Mouse (Mus musculus) lung, embryonic 16.5 days (tissue): ENCODE measurements around the gene Bicdl2. TPM values are rescaled to one million over a fixed set of nuclear protein-coding genes. Genes with fewer than 3 reads are reported as not detected.

Experiments
- ATAC-seq: fragments of 200-750 bp; cut with Nextera tagmentation; 2 replicates; pipeline ENCODE4 v1.8.0; 2017; ENCODE audit warnings: low read depth, mild to moderate bottlenecking, moderate library complexity
- H3K27ac ChIP-seq: fragments of 300-500 bp; sonication (generic); 2 replicates; pipeline ENCODE4 v1.5.1; 2014; ENCODE audit warnings: mild to moderate bottlenecking, control low read depth, low read length
- H3K27me3 ChIP-seq: fragments of 300-500 bp; sonication (generic); 2 replicates; pipeline ENCODE4 v1.6.1; 2014; ENCODE audit warnings: low read depth, low read length, mixed read lengths; ENCODE audit not compliant: control insufficient read depth, insufficient read depth
- H3K36me3 ChIP-seq: fragments of 300-500 bp; sonication (generic); 2 replicates; pipeline ENCODE4 v1.6.1; 2014; ENCODE audit warnings: low read length; ENCODE audit not compliant: control insufficient read depth, insufficient read depth
- H3K4me1 ChIP-seq: fragments of 300-500 bp; sonication (generic); replicated peaks from 2 replicates; pipeline ENCODE4 v1.6.1; 2014; ENCODE audit warnings: low read length, mixed read lengths; ENCODE audit not compliant: control insufficient read depth, insufficient read depth
- H3K4me2 ChIP-seq: fragments of 300-500 bp; sonication (generic); 2 replicates; pipeline ENCODE4 v1.6.1; 2014; ENCODE audit warnings: low read depth, low read length, control low read depth
- H3K4me3 ChIP-seq: fragments of 300-500 bp; sonication (generic); 2 replicates; pipeline ENCODE4 v1.5.1; 2014; ENCODE audit warnings: mild to moderate bottlenecking, low read length, control low read depth
- H3K9ac ChIP-seq: fragments of 300-500 bp; sonication (generic); 2 replicates; pipeline ENCODE4 v1.6.1; 2014; ENCODE audit warnings: low read length, control low read depth
- H3K9me3 ChIP-seq: fragments of 300-500 bp; sonication (generic); 2 replicates; pipeline ENCODE4 v1.6.1; 2016; ENCODE audit warnings: low read length; ENCODE audit not compliant: control insufficient read depth
- WGBS: fragments of 180-500 bp; shearing (Covaris S2); extraction: QIAGEN DNeasy Blood & Tissue Kit; methylation state at CpG from one replicate; pipeline ENCODE4 v1.1.7; 2014; 5-methylcytosine and 5-hydroxymethylcytosine counted together
- polyA plus RNA-seq: library from polyadenylated mRNA; unstranded; fragments of >200 nt; fragmentation: Nextera tagmentation; extraction: Ambion mirVana; gene quantifications from 2 replicates; pipeline ENCODE4 v1.2.1, GENCODE M21; 2015

The Bicdl2 gene
- polyA plus RNA-seq, 1 experiment from 2014 or later, result 4.3 TPM

DNA sequence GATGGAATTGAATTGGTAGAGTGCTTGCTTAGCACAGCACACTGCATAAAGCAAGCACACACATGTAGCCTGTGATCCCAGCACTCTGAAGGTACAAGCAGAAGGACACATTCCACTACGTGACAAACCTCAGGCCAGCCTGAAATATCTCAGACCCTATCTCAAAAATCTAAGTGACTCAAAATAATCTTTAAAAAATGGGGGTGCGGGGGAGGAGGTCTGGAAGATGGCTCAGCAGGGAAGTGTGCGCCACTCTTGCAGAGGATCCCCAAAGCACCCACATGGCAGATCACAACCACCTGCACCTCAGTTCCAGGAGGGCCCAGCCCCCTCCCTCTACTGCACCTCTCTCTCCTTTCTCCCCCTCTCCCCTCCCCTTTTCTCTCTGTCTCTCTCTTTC lies 11.2 kb downstream of the Bicdl2 start:
- H3K9me3 ChIP-seq, result no peaks in the 10 kb centered on the region
- no peak overlapping the region for H3K4me2 ChIP-seq
- H3K27me3 ChIP-seq, result no peaks in the 10 kb centered on the region
- peaks cover 31% of the 10 kb centered on the region for H3K4me1 ChIP-seq
- WGBS, result 89% methylated on average over 3 of the region's 3 CpGs
- no peak overlapping the region for H3K9ac ChIP-seq
- H3K36me3 ChIP-seq, result peaks cover 19% of the 10 kb centered on the region
- H3K27ac ChIP-seq, result no peak overlapping the region
- no peak for ATAC-seq
- H3K4me3 ChIP-seq, result no peak overlapping the region

DNA sequence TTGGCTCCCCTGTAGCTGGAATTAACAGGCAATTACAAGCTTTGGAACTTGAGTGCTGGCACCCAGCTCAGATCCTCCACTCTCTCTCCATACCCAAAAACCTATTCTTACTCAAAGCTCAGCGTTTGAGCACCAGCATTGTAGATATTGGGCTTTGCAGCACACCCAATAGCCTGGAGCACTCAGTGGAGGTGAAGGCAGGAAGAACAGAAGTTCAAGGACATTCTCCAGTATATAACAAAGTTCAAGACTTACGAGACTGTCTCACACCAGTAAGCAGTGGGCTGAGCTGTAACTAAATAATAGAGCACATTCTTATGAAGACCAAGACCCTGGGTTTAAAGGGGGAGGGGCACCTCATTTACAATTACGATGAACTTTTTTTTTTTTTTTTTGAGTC lies 12.5 kb downstream of the Bicdl2 start:
- WGBS, result 59% methylated on average over 3 of the region's 3 CpGs
- no peak for ATAC-seq

DNA sequence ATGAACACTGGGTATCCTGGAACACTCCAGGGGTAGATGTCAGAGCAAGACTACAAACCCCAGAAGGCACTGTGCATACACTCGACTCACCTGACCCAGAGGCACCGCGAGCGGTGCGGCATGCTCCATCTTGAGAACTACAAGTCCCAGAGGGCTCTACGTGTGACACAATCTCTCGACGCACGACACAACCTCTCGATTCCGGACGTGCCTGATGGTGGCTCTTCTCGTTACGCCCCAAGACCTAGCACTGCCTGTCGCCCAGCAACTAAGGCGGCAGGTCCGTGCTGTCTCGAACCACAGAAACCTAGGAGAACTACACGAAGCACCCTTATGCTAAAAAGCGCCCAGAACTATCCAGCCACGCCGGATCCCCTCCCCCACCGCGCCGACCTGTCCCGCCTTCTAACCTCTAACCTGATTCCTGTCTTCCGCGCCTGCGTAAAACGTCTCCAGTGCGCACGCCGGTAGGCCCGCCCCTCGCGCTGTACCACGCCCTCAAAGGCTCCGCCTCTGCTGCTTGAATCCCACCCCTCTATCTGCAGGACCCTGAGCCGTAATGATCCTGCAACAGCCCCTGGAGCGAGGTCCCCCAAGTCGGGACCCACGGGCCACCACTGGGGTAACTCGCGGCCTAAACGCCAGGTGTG lies 13.2 kb downstream of the Bicdl2 start, which contains the start of the genes Hcfc1r1 and Thoc6:
TSS of gene Hcfc1r1 (plus strand) at position 173 of the 650 bp plus-strand sequence.
TSS of gene Thoc6 (minus strand) at position 459 of the 650 bp plus-strand sequence.
- Histone ChIP-seq H3K9ac (peak within 1 kb of the TSS; percentile 79), H3K4me3 (peak within 1 kb of the TSS; percentile 68), H3K4me2 (peak within 1 kb of the TSS; percentile 78), H3K4me1 (peaks cover 39% of the 10 kb centered on the region), H3K9me3 (no peaks in the 10 kb centered on the region), H3K27ac (peak within 1 kb of the TSS; percentile 74), H3K27me3 (no peaks in the 10 kb centered on the region; the same call in 1 of the 2 replicates), H3K36me3 (peaks cover 13% of the 10 kb centered on the region)
- peak; percentile 92 for ATAC-seq
- under 1% methylated on average over 45 of the region's 45 CpGs for WGBS

More for the DNA sequence above, 12.5 kb downstream of the Bicdl2 start:
- H3K4me3 ChIP-seq, result peak overlapping the region; percentile 68
- peaks cover 37% of the 10 kb centered on the region for H3K4me1 ChIP-seq
- no peaks in the 10 kb centered on the region for H3K27me3 ChIP-seq
- H3K9ac ChIP-seq, result peak overlapping the region; percentile 79
- H3K4me2 ChIP-seq, result peak overlapping the region; percentile 78
- peaks cover 14% of the 10 kb centered on the region for H3K36me3 ChIP-seq
- no peak overlapping the region for H3K27ac ChIP-seq
- no peaks in the 10 kb centered on the region for H3K9me3 ChIP-seq

DNA sequence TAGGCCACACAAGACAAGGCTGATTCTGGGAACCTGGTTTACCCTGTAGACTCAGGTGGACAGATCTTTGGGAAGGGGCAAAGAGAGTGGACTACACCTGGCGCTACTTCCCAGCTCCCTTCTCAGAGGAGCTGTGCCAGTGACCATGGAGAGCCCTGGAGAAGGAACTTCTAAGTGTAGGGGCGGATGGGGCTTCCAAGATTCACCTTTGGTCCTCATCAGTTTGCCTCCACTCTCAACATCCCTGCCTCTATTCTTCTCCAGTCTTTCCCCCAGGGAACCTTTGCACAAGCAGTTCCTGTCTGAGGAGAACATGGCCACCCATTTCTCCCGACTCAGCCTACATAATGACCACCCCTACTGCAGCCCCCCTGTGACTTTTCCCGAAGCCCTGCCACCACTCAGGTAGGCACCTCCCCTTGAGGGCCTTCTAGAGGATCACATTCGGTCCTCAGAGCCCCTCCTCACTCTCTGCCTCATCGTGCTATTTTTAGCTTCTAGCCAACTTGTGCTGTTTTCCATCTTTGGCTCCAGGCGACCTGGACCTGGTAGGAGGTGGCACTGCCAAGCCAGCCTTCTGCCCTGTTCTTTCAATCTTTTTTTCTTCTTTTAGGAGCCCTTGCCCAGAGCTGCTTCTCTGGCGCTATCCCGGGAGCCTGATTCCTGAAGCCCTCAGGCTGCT lies 14.1 kb downstream of the Bicdl2 start:
- peak overlapping the region; percentile 79 for H3K9ac ChIP-seq
- no peaks in the 10 kb centered on the region for H3K9me3 ChIP-seq
- peaks cover 39% of the 10 kb centered on the region for H3K4me1 ChIP-seq
- peak overlapping the region; percentile 78 for H3K4me2 ChIP-seq
- no peak for ATAC-seq
- H3K27me3 ChIP-seq, result peaks cover 9% of the 10 kb centered on the region
- peaks cover 4% of the 10 kb centered on the region; the same call in 1 of the 2 replicates for H3K36me3 ChIP-seq
- peak overlapping the region; percentile 68 for H3K4me3 ChIP-seq
- H3K27ac ChIP-seq, result peak overlapping the region; percentile 70
- 32% methylated on average over 9 of the region's 9 CpGs for WGBS

DNA sequence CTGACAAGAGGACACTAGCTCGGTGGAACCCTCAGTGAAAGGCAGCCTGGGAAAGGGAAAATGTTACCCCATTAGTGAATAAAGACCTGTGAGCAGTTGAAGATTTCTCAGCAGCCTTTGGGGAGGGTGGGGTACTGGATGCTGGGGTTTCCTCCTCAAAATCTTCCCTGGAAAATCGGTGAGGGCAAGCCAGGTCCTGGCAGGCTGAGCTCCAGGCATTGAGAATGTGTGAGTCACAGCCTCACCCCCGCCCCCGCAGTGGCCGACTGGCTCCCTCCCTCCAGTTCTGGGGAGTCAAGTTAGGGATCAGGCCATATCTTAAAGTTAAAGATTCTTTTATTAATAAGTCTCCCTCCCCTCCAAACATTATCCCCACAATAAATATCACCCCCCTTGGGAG lies 14.8 kb downstream of the Bicdl2 start:
- H3K4me2 ChIP-seq, result peak overlapping the region; percentile 78; the same call in 1 of the 2 replicates
- H3K9me3 ChIP-seq, result no peaks in the 10 kb centered on the region
- H3K36me3 ChIP-seq, result no peaks in the 10 kb centered on the region
- H3K27me3 ChIP-seq, result peaks cover 15% of the 10 kb centered on the region
- no peak for ATAC-seq
- 21% methylated on average over 5 of the region's 5 CpGs for WGBS
- H3K4me3 ChIP-seq, result peak overlapping the region; percentile 68
- H3K9ac ChIP-seq, result no peak overlapping the region
- peak overlapping the region; percentile 70 for H3K27ac ChIP-seq
- H3K4me1 ChIP-seq, result peaks cover 39% of the 10 kb centered on the region

DNA sequence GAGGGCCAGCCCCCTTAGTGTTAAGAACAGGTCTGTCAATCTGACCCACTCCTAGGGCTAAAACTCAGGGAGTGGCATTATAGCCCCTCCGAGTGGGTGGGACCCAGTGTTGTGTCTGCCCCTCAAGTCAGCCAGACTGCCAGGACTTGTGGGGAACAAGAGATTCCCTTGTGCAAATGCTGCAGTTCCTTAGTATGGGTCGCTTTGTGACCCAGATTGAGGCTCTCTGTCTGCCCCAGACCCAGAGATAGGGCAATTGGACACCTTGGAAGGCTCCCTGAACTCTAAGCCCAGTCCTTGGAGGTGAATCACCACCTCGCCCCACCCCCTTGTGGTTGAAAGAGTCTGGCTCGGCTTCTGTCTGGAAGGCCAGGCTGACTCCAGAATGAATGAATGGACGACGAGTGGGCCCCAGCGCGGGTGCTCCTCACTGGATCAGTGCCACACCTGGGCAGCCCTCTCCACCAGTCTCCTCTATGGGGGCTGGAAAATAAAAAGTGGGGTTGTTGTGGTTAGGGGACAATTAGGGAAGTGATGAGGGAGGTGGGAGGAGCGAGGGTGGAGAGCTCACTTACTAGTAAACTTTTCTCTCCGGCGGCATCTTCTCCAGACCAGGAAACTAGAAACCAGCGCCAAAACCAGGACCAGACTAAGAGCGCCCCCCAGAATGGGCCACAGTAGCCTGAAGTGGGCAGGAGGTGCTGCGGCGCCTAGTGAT lies 15.4 kb downstream of the Bicdl2 start:
- peaks cover 39% of the 10 kb centered on the region for H3K4me1 ChIP-seq
- ATAC-seq, result no peak
- H3K9ac ChIP-seq, result peak overlapping the region; percentile 64
- WGBS, result 19% methylated on average over 15 of the region's 15 CpGs
- H3K4me3 ChIP-seq, result peak overlapping the region; percentile 54
- no peaks in the 10 kb centered on the region for H3K9me3 ChIP-seq
- peaks cover 17% of the 10 kb centered on the region for H3K27me3 ChIP-seq
- H3K27ac ChIP-seq, result no peak overlapping the region
- no peaks in the 10 kb centered on the region for H3K36me3 ChIP-seq
- peak overlapping the region; percentile 78 for H3K4me2 ChIP-seq

DNA sequence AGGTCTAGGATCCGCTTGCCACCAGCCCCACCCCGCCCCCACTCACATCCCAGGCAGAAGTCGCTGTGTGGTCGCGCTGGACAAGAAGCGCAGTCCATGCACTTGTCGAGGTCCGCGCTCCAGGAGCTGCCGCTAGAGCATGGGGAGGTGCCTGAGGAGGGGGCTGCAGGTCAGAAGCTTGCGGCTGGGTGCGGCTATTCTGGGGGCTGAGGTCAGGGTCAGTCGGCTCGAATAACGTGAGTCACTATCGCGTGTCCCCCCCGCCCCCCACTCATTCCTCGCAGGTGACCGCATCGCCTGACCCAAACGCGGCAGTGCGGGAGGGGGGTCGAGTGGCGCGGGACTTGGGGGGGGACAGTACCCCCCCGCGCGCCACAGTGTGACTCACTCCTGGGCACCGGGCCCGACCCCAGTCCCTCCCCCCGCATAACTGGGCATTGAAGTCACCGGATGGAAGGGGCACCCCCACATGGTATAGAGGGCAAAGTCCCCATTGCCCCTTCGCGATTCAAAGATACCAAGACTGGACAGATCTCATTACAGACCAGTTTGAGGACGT lies 16.2 kb downstream of the Bicdl2 start:
- Histone ChIP-seq H3K4me1 (peaks cover 42% of the 10 kb centered on the region), H3K4me2 (peak overlapping the region; percentile 74), H3K4me3 (peak overlapping the region; percentile 54), H3K27me3 (peaks cover 24% of the 10 kb centered on the region), H3K27ac (peak overlapping the region; percentile 47), H3K36me3 (no peaks in the 10 kb centered on the region), H3K9ac (peak overlapping the region; percentile 64), H3K9me3 (no peaks in the 10 kb centered on the region)
- no peak for ATAC-seq
- under 1% methylated on average over 28 of the region's 37 CpGs for WGBS

DNA sequence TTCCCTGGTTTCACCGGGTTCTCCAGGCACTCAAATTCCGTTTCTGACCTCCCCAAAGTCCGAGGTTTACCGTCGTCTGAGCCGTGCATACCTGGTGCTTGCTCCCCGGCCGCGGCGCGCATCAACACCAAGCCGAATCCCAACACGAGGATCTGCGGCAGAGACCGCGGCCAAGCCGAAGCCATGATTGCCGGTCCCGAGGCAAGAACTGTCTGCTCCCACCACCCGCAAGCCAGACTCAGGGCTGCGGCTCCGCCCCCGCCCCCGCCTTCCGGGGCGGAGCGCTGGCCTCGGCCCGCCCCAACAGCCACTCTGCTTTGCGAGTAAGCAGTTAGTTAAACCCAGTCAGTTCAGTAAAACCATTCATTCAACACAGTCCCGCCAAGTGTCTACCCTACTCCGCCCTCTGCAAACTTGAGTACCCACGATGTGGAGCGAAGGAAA lies 17.0 kb downstream of the Bicdl2 start, which contains the start of gene Tnfrsf12a:
TSS of gene Tnfrsf12a (minus strand) at position 233 of the 444 bp plus-strand sequence.
- peak within 1 kb of the TSS; percentile 74 for H3K4me2 ChIP-seq
- WGBS, result under 1% methylated on average over 34 of the region's 34 CpGs
- H3K27ac ChIP-seq, result peak within 1 kb of the TSS; percentile 47
- H3K9ac ChIP-seq, result peak within 1 kb of the TSS; percentile 64
- peaks cover 31% of the 10 kb centered on the region for H3K27me3 ChIP-seq
- no peaks in the 10 kb centered on the region for H3K9me3 ChIP-seq
- peak within 1 kb of the TSS; percentile 54 for H3K4me3 ChIP-seq
- no peaks in the 10 kb centered on the region for H3K36me3 ChIP-seq
- peak; percentile 65 for ATAC-seq
- H3K4me1 ChIP-seq, result peaks cover 48% of the 10 kb centered on the region
